14 mouse cellular contexts compared by ENCODE assay signal in genomic region chr13:48716075-48716474, GRCm38 (mm10). TPM values are rescaled to one million over a fixed set of nuclear protein-coding genes. Genes with fewer than 3 reads are reported as not detected.
A peak's percentile ranks its signal among the peaks of the same experiment; 100 is the strongest.
DNase-seq lines count a peak whose midpoint lies in the region; ATAC-seq and TF ChIP-seq lines count a peak whose summit lies in the region.
"Had no signal": no experiment of that assay in that cellular context is flagged by ENCODE, and none has a peak within 500 bp of the region (broad histone marks: within the 10 kb centered on the region; RNA-seq: fewer than 3 reads in every experiment).

No protein-coding gene starts in this region.

- H3K36me3 ChIP-seq in heart, postnatal 0 days (replicated peaks; ENCODE audit: control insufficient read depth, insufficient read depth, low read length): no peaks in the 10 kb centered on the region
- no peaks in the 10 kb centered on the region for H3K36me3 ChIP-seq in lung, embryonic 14.5 days (ENCODE audit: insufficient read depth)

- ATAC-seq in heart, postnatal 0 days (ENCODE audit: insufficient read depth, low read depth): no peak
- no peak for ATAC-seq in lung, embryonic 14.5 days (ENCODE audit: insufficient read depth)

- no peak for DNase-seq in heart, postnatal 0 days (ENCODE audit: low spot score)
- no peak for DNase-seq in heart, postnatal 36 days
- no peak for DNase-seq in lung, embryonic 14.5 days
- no peak for DNase-seq in lung, adult 18-20 months
- DNase-seq in R1 (ENCODE audit: low read depth, low spot score): peak; percentile 79
- DNase-seq in lung, postnatal 36 days: peak; percentile 9
- no peak for DNase-seq in cerebellum, adult 9-10 months
- DNase-seq in spleen, adult 12 weeks (ENCODE audit: low spot score): no peak
- DNase-seq: heart, postnatal 14 days had no signal

- 46% methylated on average over 4 of the region's 4 CpGs for WGBS in heart, postnatal 0 days
- WGBS in lung, embryonic 14.5 days: 50% methylated on average over 4 of the region's 4 CpGs

- intact Hi-C loops in heart, postnatal 36 days (cut with DNase I): no loop called here

- H3K4me3 ChIP-seq in heart, postnatal 0 days (ENCODE audit: low read depth, low read length): no peak overlapping the region
- no peak overlapping the region for H3K4me3 ChIP-seq in lung, embryonic 14.5 days (ENCODE audit: low read depth, low read length)

- no peak overlapping the region for H3K4me2 ChIP-seq in heart, postnatal 0 days (ENCODE audit: low read depth, low read length)
- H3K4me2 ChIP-seq in lung, embryonic 14.5 days: no peak overlapping the region

- peaks cover 5% of the 10 kb centered on the region; the same call in 1 of the 2 replicates for H3K27me3 ChIP-seq in heart, postnatal 0 days (ENCODE audit: control insufficient read depth, insufficient read depth, low read length)
- H3K27me3 ChIP-seq in lung, embryonic 14.5 days (ENCODE audit: insufficient read depth, low read length): no peaks in the 10 kb centered on the region

- no peak overlapping the region for H3K27ac ChIP-seq in heart, postnatal 0 days (ENCODE audit: low read depth)
- no peak overlapping the region for H3K27ac ChIP-seq in lung, embryonic 14.5 days (ENCODE audit: low read depth)
- H3K27ac ChIP-seq: macrophage had no signal

- no peak for TF ChIP-seq EP300 in heart, postnatal 0 days (IDR thresholded peaks at IDR 0.05; ENCODE audit: low read depth)

- H3K9ac ChIP-seq in heart, postnatal 0 days (replicated peaks; ENCODE audit: low read depth, low read length): no peak overlapping the region
- H3K9ac ChIP-seq in lung, embryonic 14.5 days: no peak overlapping the region

- 0 out of 2 replicates have a peak, but pooled peaks cover 5% of the 10 kb centered on the region for H3K9me3 ChIP-seq in heart, postnatal 0 days (replicated peaks; ENCODE audit: control insufficient read depth, low read length)
- no peaks in the 10 kb centered on the region for H3K9me3 ChIP-seq in lung, embryonic 14.5 days (ENCODE audit: low read depth, low read length)

- TF ChIP-seq CTCF in heart, postnatal 0 days (IDR thresholded peaks at IDR 0.05; ENCODE audit: low read depth): peak; percentile 27
- TF ChIP-seq CTCF in lung, embryonic 14.5 days (IDR thresholded peaks at IDR 0.05; ENCODE audit: low read depth): peak; percentile 77

- H3K4me1 ChIP-seq in heart, postnatal 0 days (ENCODE audit: control insufficient read depth, insufficient read depth): no peaks in the 10 kb centered on the region
- no peaks in the 10 kb centered on the region for H3K4me1 ChIP-seq in lung, embryonic 14.5 days (ENCODE audit: insufficient read depth)

RNA-seq across cellular contexts. Expression of gene Barx1, which starts 53.3 kb away (rescaled TPM):
- not detected in 2 replicates for total RNA-seq in heart, postnatal 0 days (2014; rRNA removed; ENCODE audit: low replicate concordance)
- polyA plus RNA-seq in heart, postnatal 0 days (2015; fragmentation: Nextera tagmentation; extraction: Ambion mirVana): 0.08 TPM in 1 of 2 replicates, not detected in the other
- total RNA-seq in heart, postnatal 36 days (2021): not detected
- polyA plus RNA-seq in lung, embryonic 14.5 days (2014; fragmentation: Nextera tagmentation; extraction: Ambion mirVana): 0.35 and 0.86 TPM in 2 replicates
- total RNA-seq: common myeloid progenitor, adult 5-6 weeks; heart, postnatal 14 days; layer of hippocampus, postnatal 10 days had no signal
- polyA plus RNA-seq: frontal cortex, adult 2 months; macrophage; urinary bladder, adult 2 months had no signal

Comparison
In these comparisons a context has a peak if more than half of its experiments do, and no peak if none do; other contexts are left out.
1. DNase-seq: peak in R1 (single experiment) and lung, postnatal 36 days (single experiment); none in heart, postnatal 0 days (single experiment), heart, postnatal 36 days (0 of 2), lung, embryonic 14.5 days (single experiment), lung, adult 18-20 months (0 of 2), cerebellum, adult 9-10 months (single experiment) and spleen, adult 12 weeks (single experiment).